Mouse (Mus musculus): Measurements from ENCODE around the gene Tkt.
A peak's percentile ranks its signal among the peaks of the same experiment; 100 is the strongest.

The Tkt gene

DNA sequence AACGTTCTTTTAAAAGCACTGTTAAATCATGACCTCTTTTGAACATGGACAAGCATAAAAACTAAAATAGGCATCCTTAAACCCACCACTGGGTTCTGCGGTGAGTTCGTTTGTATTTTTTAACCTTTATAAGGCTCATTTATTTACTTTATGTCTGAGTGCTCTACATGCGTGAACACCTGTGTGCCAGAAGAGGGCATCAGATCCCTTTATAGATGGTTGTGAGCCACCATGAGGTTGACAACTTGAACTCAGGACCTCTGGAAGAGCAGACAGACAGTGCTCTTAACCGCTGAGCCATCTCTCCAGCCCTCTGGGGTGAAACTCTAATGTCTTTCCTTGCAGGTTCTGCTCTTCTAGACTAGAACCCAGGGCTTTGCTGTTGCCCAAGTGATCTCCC lies 37.2 kb downstream of the Tkt start:
- no peak for DNase-seq (ENCODE audit: low spot score in 2 of 2)

DNA sequence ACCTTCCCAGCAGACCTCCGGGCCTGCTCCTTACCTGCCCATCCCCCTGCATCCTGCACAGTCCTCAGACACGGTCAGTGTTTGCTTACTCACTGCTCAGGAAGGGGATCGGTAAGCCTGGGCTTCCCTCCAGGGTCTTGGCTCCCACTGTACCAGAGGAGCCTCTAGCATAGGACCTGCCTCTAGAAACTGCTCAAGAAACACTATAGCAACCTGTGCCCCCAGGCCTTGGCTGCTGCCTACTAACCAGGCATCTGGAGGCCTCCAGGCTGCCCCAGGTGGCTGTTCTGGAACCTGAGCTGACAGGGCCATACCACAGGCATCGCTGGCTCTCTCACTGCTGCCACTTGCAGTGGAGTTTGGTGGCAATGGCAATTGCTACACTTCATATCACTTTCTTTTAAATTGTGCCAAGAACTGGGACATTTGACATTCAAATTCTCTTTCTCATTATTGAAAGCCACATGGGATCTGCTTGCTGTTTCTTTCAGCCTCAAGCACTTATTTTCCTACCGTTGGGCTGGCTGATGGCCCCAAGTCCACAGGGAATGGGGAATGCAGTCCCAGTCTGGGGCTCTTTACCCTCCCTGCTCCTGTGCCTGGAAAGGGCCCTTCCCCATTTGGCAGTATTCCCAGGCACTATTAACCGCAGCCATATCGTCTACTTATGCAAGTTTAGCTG lies 38.8 kb downstream of the Tkt start:
- DNase-seq (ENCODE audit: low spot score in 2 of 2), result no peak

DNA sequence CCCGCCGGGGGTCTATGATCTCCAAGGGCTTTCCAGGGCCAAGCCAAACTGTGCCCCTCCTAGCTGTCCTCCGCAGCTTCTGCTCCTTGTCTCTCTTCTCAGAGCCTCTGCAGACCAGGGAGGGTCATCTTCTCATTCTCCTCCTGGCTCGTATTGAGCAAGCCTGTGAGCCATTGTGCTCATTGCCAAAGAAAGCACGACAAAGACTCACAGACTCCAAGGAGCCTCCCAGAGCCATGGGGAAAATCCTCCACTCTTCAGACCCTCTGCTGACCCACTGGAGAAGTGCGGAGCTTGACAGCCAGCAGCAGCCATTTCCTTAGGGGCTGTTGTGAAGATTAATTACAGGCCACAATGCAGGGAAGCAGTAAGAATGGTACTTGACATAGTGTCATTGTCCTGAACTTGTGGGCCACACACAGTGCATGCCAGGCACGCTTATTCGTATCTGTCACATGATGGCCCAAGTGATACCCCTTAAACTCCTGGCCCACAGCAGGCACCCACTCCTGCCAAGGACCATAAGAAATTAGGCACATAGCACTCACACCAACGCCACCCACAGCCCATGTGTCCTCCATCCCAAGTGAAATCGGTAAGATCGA lies 42.0 kb downstream of the Tkt start:
- DNase-seq (ENCODE audit: low spot score in 2 of 2), result no peak

DNA sequence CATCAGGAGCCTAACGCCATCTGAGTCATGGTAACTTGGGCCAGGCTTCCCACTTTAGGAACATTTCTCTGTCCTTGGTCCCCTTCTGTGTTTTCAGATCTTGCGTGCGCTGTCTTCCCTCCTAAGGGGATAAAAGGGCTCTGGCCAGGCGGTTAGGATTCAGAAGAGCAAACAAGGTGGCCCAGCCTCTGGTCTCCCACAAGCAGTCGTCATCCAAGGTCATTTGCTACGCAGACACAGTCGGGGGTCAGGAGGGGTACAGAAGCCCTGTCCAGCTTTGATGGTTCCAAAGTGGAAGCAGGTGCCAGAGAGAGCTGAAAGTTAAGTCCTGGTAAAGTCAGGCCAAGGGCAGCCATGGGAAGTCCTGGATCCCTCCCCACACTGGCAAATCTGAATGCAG lies 42.8 kb downstream of the Tkt start:
- DNase-seq (ENCODE audit: low spot score in 2 of 2), result no peak

DNA sequence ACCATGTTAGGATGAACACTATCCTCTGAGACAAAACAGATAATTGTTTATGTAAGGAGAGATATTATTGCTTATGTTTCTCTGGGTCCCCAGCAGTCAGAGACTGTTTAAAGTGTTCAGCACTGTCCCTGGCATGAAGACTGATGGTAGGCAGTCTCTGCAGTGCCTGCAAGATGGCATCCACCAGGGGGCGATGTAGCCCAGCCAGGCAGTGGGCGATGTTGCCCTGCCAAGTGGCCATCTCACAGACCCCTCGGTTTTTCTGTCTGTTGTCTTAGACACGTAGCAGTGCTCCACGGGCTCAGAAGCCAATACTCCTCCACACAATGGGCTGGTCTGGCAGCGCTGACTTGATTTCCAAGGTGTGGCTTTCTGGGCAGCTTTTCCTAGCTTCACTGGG lies 43.3 kb downstream of the Tkt start:
- DNase-seq (ENCODE audit: low spot score in 2 of 2), result peak; percentile 80 to 94

DNA sequence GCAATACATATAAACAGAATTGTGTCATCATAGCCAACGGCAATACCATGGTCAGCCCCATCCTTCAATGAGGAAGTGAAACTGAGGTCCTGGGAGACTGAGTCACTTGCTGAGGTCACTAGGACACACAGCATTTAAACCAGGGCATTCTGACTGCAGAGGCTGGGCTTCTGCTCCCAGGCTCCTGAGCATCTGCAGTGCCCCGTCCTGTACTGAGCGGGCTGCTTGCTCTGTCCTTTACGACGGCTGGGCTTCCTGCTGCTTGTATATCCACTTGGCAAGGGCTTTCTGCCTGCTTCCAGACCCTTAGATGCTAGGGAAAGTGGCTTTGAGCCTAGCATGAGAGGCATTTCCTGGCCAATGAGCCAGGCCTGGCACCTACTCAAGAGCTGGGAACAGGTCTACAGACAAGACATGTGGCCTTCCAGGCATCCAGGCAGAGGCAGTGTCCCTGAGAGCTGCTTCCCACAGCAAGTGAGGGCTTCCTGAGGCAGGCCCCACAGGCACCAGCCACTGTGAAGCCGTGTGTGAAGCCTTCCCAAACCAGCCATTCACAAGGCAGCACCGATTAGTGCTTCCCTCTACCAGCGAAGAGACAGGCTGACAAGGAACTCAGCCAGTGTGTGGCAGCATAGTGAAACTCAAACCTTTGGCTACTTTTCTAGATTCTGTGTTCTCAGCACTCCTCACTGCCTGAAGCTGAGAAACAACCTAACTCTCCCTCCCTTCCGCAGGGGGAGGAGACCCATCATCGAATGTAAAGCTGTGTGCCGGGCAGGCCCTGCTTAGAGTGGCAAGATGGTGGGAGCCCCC lies 45.3 kb downstream of the Tkt start:
- DNase-seq (ENCODE audit: low spot score in 2 of 2), result no peak

DNA sequence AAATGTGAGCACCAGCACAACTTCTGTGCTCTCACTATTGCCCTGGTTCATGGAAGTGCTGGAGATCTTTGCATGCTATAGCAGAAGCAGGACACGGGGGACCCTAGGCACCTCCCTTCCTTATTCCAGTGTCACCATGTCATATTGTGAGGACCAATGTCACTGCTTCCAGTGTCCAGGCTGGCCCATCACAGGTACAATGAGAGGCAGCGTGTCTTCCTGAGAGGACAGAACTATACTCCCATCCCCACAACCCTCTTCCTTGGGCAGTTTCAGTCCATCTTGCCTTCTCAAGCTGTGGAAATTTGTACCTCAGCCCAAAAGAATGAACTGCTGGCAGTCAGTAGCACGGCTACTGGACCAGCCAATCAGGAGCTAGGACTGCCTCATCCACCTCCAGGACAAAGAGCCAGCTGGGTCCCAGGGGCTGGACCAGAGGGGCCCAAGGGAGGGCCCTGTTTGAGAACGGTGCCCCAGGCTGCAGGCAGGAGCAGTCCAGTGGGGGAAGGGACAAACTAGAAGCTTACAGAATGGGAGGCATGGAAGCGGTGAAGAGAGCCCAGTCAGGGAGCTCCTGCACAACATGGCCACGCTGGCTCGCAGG lies 46.0 kb downstream of the Tkt start:
- no peak for DNase-seq (ENCODE audit: low spot score in 2 of 2)

DNA sequence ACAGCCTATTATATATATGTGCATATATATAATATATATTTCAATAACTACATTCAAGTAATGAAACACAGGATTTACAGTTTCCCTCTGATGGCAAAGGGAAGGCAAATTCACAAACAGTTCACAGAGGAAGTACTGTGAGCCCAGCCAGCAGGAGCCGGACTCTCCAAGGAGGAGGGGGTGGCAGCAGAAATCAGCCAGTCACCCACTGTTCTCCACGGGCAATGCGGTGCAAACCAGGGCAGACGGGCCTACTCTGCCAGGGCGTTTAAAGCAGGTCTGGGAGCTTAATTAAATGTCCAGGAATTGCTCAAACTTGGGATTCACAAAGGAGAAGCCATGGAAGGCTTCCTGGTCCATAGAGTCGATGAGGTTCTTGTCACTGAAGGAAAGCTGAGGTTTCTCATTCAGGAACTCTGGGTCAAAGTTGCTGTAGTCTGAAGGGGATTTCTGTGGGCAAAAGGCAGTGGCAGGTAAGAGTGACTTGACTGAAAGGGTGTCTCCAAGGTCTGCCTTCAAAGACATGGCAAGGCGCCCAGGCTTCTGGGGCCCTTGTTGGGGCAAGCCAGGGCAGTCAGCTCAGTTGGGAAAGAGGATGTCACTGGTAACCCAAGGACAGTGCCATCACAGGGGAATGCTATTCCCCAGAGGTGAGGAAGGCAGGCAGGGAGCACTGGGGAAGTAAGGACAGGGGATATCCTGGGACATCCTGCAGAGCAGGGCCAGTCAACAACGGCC lies 47.6 kb downstream of the Tkt start:
- no peak for DNase-seq (ENCODE audit: low spot score in 2 of 2)

DNA sequence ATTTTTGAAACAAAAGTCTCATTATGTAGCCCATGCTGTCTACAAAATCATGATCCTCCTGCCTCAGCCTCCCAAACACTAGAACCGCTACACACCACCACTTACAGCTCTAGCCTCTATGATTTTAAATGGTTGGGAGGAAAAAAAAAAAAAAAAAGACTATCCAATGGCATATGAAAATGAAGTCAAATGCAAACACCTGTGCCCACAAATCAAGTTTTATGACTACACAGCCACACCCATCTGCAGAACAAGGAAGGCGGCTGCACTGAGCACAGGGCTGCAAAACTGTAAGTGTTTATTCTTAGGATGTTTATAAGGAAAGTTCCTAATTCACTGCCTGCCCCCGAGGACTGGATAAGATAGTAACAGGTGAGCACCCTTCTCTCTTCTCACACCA lies 48.2 kb downstream of the Tkt start:
- DNase-seq (ENCODE audit: low spot score in 2 of 2), result no peak

DNA sequence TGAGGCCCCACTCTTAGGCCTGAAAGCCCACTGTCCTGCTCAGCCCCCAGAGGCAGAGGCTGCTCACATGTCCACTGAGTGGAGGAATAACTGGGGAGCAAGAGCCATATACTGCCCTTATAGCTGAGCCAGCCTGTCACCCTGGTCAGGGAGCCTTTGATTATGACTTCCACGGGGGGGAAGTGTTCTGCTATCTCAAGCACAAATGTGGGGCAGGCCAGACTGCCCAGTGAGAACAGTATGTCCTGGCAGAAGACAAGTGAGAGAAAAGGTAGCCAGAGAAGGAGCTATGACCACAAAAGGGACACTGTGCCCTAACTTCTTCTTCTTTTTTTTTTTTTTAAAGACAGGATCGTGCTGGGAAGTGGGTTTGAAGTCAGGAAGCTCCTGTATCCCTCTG lies 49.0 kb downstream of the Tkt start:
- no peak for DNase-seq (ENCODE audit: low spot score in 2 of 2)

DNA sequence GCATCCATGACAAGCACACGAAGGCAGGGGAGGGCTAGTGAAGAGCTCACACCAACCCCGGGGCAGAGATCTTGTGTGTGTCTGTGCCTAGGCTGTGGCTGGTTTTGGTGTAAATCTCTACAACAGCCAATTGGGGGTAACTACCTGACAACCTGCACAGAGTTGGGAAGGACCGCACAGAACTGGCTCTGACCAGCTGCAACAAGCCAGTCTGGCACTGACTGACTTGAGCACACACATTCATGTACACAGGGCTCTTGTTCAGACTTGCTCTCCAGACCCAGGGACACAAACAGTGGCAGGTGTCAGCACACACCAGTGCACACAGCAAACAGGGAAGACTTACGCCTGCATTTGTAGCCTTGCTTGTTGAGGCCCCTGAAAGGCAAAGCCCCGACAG lies 58.7 kb downstream of the Tkt start:
- DNase-seq (ENCODE audit: low spot score in 2 of 2), result no peak

DNA sequence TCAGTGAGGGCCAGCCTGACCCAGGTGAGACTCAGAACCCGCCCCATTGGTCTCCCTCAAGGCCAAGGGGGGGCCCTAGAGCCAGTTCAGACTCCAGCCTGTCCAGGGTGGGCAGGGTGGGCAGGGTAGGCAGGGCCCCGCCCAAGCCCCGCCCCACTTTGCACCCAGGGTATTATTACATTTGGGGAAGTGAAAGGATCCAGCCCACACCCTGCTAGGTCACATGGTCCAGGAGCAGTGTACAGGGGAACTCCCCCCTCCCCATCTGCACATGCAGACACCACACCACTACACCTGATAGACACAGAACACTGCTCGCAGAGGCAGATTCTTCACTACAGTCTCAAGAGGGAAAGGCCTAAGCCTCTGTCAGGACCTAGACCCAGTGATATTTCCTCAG lies 59.5 kb downstream of the Tkt start:
- peak in 1 of 2 experiments; percentile 61 for DNase-seq (ENCODE audit: low spot score in 2 of 2)

DNA sequence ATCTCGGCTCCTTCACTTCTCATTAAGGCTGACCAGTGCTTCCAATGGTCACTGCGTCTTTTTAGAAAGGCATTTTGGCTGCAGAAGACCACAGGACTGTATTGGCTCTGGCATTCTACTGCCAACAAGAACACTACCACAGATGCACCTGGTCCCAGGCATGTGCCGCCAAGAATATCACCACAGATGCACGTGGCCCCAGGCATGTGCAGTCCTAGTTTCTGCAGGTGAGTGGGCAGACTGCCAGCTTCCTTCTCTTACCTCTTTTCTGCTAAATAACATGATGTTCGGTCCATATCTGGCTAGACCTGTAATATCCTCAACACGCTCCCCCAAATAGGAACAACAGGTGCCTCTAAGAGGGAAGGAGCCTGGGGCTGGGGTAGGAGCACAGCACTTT lies 60.0 kb downstream of the Tkt start:
- DNase-seq (ENCODE audit: low spot score in 2 of 2), result no peak

DNA sequence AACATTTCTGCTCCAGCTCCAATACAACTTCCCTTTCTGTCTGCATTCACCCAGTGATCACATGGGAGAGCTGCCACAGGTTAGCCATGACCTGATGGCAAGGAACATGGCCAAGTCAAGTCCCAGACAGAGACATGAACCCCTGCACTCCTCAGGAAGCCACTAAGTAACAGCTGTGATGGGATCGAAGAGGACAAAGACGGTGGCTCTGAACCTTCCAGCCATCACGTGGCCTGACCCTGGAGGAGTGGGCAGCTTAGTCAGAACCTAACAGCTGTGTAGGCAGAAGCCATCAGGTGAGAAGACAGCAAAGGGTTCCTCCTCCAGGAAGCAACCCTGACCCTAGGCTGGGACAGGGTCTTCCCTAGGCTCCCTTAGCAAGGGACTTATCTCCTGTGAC lies 61.3 kb downstream of the Tkt start:
- DNase-seq (ENCODE audit: low spot score in 2 of 2), result no peak

DNA sequence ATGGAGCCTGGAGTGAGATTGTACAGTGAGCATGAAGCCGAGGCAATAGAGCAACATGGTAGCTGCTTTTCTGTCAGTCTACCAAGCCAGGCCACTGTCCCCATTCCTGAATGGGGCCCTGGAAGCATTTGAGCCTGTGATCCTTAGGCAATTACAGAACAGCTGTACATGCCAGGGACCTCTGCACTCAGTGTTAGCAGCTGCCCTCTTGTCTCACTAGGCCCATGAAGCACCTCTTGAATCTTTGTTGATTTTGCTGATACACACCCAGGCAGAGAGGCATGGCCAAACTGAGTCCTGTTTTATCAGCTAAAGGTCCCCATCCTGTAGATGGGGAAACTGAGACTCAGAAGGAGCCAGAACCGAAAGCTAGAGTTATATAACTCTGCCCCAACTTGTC lies 62.1 kb downstream of the Tkt start:
- DNase-seq (ENCODE audit: low spot score in 2 of 2), result no peak

DNA sequence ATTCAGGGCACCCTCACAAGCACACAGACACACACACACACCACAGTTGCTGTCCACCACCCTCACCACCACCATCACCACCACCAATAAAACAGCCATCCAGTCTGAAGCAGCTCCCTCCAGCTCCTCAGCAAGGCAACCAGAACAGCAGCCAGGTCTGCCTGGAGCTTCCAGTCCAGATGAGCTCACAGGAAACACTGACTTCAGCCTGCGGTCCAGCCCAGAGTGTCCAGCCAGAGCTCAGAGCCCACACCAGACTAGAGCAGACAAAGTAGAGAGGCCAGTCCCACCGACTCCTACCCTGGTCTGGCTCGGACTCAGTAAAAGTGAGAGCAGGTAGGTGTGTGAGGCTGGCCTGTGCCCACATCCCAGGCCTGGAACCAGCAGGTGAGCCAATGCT lies 62.8 kb downstream of the Tkt start:
- no peak for DNase-seq (ENCODE audit: low spot score in 2 of 2)

DNA sequence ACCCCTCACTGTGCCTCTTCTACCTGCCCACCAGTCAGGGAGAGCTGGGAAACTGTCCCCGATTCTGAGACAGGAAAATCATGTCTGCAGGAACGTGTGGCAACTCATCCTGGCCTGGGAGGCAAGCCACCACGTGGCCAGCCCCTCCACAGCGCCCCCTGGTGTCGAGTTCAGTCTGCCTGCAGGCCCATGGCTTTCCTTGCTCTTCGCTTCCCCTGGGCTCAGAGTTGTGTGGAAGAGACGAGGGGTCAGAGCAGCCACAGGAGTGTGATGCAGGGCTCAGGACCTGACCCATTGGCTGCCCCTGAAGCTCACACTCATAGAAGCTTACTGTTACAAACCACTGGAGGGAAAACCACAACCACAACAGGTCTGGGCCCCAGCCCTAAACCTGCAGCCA lies 64.4 kb downstream of the Tkt start:
- DNase-seq (ENCODE audit: low spot score in 2 of 2), result peak; percentile 82 to 97

DNA sequence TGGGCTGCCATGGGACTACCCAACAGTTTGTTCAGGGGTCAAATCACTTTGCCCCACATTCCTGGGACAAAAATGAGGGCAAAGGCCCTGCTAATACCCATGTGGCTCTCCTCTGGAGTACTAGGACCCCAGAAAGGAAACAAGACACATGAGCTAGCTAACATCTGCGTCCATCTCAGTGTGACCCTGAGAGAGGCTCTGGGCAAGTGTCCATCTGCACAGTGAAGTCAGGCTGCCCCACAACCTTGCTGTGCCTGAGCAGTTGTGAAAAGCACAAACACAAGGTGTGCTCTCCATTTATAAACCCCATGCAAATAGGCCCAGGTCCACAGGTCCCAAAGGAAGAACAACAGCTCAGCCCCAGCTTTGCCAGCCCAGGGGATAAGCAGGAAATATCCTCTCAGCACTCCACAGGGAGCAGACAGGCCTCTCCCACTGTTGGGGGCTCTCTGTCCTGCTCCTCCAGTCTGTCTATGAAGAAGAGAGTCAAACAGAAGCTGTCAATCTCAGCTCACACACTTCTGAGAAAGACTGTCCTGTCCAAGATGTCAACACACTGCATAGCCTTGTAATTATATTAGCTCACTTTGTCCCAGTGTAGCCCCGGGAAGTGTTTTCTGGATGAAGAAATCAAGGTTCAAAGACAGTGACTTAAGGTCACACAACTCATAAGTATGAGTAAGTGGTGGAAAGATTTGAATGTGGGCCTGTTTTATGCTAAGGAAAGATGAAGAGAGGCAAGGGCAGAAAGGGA lies 65.0 kb downstream of the Tkt start:
- DNase-seq (ENCODE audit: low spot score in 2 of 2), result no peak

DNA sequence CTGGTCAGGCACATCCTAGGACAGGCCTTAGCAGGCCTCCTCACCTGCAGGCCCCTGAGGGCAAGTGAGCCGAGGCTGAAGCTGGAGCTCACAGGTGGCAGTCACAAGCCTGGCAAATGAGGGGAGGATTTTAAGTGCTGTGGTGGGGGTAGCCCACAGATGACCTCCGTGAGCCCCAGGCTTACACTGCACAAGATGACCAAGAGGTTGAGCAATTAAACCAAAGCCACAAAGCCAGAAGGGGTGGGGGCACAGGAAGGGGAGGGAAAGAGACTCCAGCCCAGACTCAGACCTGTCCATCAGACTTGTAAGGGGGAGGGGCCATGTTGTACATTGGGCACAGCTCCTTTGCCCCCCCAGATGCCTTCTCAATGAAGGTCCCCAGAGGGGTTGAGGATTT lies 68.6 kb downstream of the Tkt start:
- no peak for DNase-seq (ENCODE audit: low spot score in 2 of 2)

DNA sequence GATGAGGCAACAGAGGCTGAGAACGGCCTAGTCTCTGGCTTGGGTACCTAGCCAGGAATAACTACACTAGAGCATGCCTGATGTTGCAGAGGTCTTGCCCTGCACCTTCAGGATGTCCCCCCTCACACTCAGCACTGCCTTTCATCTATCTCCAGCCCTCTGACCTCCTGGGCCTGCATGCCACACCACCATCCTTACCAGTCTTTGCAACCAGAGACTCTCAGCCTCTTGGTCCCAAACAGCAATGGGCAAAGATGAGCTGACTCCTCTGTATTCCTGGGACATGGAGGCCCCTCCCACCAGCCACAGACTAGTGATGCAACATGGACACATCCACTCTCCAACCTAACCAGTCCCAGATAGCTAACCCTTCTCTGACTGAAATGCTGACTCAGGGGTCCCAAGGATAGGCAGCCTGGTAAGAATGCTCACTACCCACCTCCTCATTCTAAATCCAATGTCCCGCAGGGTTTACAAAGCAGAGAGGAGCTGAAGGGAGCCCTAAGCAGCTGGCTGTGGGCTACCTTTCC lies 70.7 kb downstream of the Tkt start:
- no peak for DNase-seq (ENCODE audit: low spot score in 2 of 2)

DNA sequence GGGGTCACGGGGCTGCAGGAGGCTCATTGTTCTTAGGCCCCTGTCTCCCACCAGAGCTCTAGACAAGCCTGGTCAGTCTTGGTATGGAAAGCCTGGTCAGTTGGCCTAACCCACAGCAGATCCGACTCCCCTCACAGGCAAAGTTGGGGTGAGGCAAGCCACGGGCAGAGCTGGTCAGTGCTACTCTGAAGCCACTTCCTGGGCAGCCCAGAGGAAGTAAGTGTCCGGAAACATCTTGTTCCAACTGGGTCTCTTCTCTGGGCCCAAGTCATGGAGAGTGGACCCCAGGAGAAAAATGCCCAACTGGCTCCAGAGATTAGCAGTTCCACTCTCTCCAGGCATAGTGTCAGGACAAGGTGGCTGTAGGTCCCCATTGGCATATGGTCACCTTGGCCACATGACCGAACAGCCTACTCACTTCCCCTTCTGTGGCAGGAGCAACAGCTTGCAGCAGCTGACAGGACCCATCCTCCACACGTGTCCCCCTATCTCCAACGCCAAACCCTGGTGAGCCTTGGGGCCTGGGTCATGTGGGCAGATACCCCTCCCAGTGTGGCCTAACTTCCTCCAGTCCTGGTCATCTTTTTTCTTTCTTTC lies 71.9 kb downstream of the Tkt start:
- DNase-seq (ENCODE audit: low spot score in 2 of 2), result peak in 1 of 2 experiments; percentile 35
